Mouse (Mus musculus) embryonic fibroblast, embryonic 13.5 days (primary cell): ENCODE data around the gene Fryl. TPM values are rescaled to one million over a fixed set of nuclear protein-coding genes. Genes with fewer than 3 reads are reported as not detected.

ENCODE experiments used
- H3K27ac ChIP-seq: 2 replicates; pipeline ENCODE4 v1.5.1; 2012; ENCODE audit warnings: low read length, control low read depth, inconsistent platforms; ENCODE audit not compliant: insufficient read depth
- H3K4me1 ChIP-seq: 2 replicates; pipeline ENCODE4 v1.6.1; 2011; ENCODE audit warnings: low read length; ENCODE audit not compliant: control insufficient read depth, insufficient read depth
- H3K4me3 ChIP-seq: 2 replicates; pipeline ENCODE4 v1.5.1; 2011; ENCODE audit warnings: mild to moderate bottlenecking, control low read depth, low read length; ENCODE audit not compliant: insufficient read depth
- CTCF ChIP-seq: IDR thresholded peaks from 2 replicates; pipeline ENCODE4 v1.5.1; 2011; ENCODE audit warnings: mild to moderate bottlenecking, control low read depth, low read length, moderate library complexity, borderline replicate concordance; ENCODE audit not compliant: insufficient read depth
- POLR2A ChIP-seq: IDR thresholded peaks from 2 replicates; pipeline ENCODE4 v1.6.1; 2011; ENCODE audit warnings: low read depth, mild to moderate bottlenecking, control low read depth, low read length, moderate library complexity
- polyA plus RNA-seq: library from polyadenylated mRNA; stranded (reverse); fragments of >200 nt; gene quantifications from 2 replicates; pipeline ENCODE4 v1.2.4, GENCODE M21; 2011; ENCODE audit warnings: low read depth; ENCODE audit not compliant: missing spikeins, insufficient read length

The Fryl gene
- polyA plus RNA-seq, 1 experiment = 59.2 TPM

DNA sequence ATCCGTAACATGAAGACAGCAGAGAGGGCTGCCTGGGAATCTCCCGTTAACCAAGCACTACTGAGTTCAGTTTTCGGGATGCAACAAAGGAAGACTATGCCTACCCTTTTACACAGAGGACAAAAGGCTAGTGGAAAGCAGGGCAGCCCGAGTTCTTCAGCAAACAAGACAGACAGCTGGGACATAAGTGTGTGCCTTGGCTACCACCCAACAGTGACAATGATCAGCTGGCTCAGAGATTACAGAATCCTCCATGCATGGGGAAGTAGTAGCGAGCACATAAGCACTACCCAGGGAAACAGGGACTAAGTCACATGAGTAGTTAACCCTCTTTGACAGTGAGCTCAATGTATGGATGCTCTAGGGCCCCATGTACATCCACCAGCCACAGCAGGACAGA is 126.5 kb downstream of the Fryl start:
- TF ChIP-seq CTCF (no peak), POLR2A (no peak)
- no peak overlapping the region for H3K4me3 ChIP-seq
- H3K4me1 ChIP-seq = no peaks in the 10 kb centered on the region
- H3K27ac ChIP-seq = no peak overlapping the region

GRCm38 (mm10) chr5:73119969-73120725 is 136.3 kb downstream of the Fryl start:
- H3K4me1 ChIP-seq = no peaks in the 10 kb centered on the region
- no peak for TF ChIP-seq POLR2A
- TF ChIP-seq CTCF = no peak
- H3K4me3 ChIP-seq = no peak overlapping the region
- no peak overlapping the region for H3K27ac ChIP-seq

DNA sequence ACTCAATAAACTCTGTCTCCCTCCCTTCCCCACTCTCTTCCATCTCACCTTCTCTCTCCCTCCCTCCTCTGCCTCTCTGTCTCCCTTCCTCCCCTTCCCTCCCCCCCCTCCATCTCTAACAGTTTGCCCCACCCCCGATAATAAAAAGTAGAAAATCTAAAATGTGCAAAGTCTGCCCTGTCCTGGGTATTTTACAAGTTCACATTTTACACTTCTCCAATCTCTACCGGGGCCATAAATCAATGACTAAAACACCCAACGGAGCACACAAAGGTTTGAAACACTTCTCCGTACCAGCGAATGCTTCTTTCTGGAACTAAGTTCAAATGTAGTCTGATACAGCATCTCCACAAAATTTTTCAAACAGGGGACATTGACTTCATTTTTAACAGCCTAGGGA is 136.9 kb downstream of the Fryl start:
- H3K4me3 ChIP-seq = no peak overlapping the region
- no peak for TF ChIP-seq CTCF
- no peak for TF ChIP-seq POLR2A
- H3K4me1 ChIP-seq = no peaks in the 10 kb centered on the region
- no peak overlapping the region for H3K27ac ChIP-seq

- no peak overlapping the region for H3K27ac ChIP-seq
- H3K4me3 ChIP-seq = no peak overlapping the region
- H3K4me1 ChIP-seq = no peaks in the 10 kb centered on the region
- TF ChIP-seq POLR2A (no peak), CTCF (no peak)
Observed at GRCm38 (mm10) chr5:73118786-73119185, 137.6 kb downstream of the Fryl start.

GRCm38 (mm10) chr5:73114878-73115277 is 141.5 kb downstream of the Fryl start:
- no peak overlapping the region for H3K4me3 ChIP-seq
- no peak for TF ChIP-seq POLR2A
- TF ChIP-seq CTCF = 0 out of 2 replicates have a peak, but pooled peaks have one; percentile 7
- H3K27ac ChIP-seq = no peak overlapping the region
- H3K4me1 ChIP-seq = no peaks in the 10 kb centered on the region

- Histone ChIP-seq H3K4me1 (no peaks in the 10 kb centered on the region), H3K4me3 (no peak overlapping the region), H3K27ac (no peak overlapping the region)
- TF ChIP-seq POLR2A = no peak
- no peak for TF ChIP-seq CTCF
Observed at GRCm38 (mm10) chr5:73112331-73112730, 144.1 kb downstream of the Fryl start.

GRCm38 (mm10) chr5:73103657-73104056 is 152.8 kb downstream of the Fryl start:
- no peak overlapping the region for H3K4me3 ChIP-seq
- no peaks in the 10 kb centered on the region for H3K4me1 ChIP-seq
- TF ChIP-seq CTCF (no peak), POLR2A (no peak)
- no peak overlapping the region for H3K27ac ChIP-seq

DNA sequence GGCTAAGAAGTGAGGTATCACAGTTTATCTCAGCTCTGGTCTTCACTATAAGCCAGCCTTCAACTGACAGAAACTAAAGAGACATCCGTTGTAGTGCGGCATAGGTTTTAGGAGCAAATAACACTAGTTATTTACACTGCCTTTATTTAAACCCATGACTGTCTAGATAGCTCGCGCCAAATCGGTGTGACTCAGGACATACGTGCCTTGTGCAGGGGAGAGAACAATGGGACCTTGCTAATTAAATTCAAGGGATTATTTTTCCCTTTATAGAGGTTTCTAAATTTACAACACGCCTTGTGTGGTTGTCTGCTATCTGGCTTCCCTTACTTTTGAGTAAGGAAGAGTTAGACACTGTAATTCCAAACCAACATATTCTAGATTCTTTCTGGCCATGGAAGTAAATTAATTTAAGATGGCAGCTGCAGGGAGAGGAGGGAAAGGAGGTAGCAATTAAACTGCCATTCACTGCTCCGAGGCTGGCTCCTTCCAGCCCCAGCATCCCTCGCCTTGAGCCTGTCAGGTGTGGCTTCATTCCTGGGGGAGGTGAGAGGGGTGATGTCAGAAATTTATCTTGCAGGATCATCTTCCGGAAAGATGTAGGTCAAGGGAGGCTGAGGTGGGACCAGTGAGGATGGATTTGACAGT is 154.0 kb downstream of the Fryl start:
- H3K27ac ChIP-seq = peak overlapping the region; percentile 46
- no peak overlapping the region for H3K4me3 ChIP-seq
- H3K4me1 ChIP-seq = no peaks in the 10 kb centered on the region
- no peak for TF ChIP-seq CTCF
- no peak for TF ChIP-seq POLR2A

DNA sequence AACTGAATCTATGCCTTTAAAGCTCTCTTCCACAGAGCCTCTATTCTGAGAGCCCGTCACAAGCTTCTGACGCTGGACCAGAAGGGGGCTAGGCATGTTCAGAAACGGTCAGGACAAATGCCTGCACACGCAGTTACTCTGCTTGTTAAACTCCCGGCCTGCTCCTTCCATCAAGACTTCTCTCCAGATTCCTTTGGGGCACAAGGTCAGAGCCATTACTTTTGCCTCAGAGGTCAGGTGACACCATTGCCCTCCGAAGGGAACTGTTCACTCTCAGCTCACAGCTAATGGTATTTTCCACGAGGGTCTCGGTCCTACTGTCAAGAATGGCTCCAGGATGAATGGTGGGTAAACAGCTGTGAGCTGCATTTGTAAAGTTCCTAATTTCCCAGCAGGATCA is 164.2 kb downstream of the Fryl start:
- no peak for TF ChIP-seq CTCF
- no peak for TF ChIP-seq POLR2A

DNA sequence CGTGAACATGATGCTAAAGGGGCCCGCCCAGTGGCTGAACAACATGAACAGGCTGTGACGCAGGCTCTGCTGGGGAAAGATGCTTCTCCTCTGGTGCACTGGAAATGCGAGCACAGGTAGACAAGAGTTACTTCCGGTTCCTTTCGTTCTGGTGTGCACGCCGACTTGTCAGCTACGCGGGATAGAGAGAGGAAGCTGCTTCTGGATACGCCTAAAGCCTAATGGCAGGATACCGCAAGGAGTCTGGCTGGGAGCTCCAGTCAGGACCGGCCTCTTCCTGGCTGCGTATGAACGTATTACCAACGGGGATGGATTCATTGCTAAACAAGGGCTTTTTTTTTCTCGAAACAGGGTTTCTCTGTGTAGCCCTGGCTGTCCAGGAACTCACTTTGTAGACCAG is 167.3 kb downstream of the Fryl start:
- H3K4me3 ChIP-seq = no peak overlapping the region
- no peaks in the 10 kb centered on the region for H3K4me1 ChIP-seq
- no peak overlapping the region for H3K27ac ChIP-seq
- TF ChIP-seq POLR2A (no peak), CTCF (no peak)

More for the DNA sequence above, 164.2 kb downstream of the Fryl start:
- Histone ChIP-seq H3K4me1 (no peaks in the 10 kb centered on the region), H3K27ac (no peak overlapping the region), H3K4me3 (no peak overlapping the region)
